Mouse (Mus musculus): ENCODE results near the gene Trim16.

DNA sequence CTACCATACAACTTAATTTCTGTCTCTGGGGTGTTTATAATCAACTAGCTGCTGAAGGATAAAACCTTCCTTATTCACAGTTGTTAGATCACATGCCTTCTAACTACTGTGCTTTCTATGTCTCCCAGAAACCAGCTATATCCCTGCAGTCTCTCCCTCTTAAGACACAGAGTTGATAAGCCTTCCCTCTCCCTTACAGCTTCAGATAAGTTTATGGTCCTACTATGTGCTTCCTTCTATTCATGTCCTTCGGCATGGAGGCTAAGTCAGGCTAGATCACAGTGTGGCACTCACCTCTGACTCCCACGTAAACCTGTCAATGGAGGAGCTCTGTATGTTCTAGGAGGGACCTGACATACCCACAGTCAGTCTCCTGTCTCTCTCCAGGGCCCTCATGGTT, 10.4 kb downstream of the Trim16 start:
- no peak for TF ChIP-seq CTCF (conservative IDR thresholded peaks at IDR 0.05; ENCODE audit: low read length)
- no peak for TF ChIP-seq POU5F1 (IDR thresholded peaks at IDR 0.05; ENCODE audit: borderline replicate concordance, low read length)
- TF ChIP-seq NANOG (IDR thresholded peaks at IDR 0.05; ENCODE audit: borderline replicate concordance, low read length), result no peak

Measured in E14TG2a.4 (cell line).